Mouse (Mus musculus): ENCODE measurements around the gene Mipep.

The Mipep gene

DNA sequence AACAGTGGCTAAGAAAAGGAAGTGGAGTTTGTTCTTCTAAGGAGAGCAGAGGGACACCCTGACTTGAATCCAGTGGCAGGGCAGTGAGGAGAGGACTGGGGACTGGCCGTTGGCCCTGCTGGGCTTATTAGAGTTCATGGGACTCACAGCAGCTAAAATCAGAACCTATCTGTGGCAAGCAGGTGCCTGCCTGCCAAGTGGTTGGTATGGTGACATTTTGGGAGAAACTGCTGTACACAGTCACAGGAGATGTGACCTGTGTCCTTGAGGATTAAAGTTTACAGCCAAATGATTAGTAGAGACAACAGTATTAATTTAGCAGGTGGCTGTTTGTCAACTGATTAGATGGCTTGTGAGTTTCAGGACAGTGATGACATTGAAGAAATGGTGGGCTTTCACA lies 21.5 kb downstream of the Mipep start:
- DNase-seq = no peak

DNA sequence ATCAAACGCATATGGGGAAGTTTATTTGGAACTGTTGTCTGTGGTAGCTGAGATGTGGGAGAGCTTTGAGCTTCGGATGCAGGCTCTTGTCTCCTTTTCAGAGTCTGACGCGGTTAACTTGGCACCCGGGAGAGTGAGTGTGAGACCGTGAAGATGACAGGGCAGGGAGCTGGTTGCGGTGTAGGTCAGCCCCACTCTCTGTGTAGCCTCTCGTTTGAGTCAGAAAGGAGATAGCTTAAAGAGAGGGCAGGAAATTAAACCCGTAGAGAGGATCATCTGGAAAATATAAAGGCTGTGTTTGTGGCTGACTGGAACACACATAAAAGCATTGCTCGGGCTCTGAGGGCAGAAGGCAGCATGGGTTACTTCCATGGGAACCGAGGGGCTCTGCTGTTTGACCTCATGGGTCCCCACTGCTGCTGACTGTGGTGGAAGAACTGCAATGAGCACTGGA lies 22.5 kb downstream of the Mipep start:
- no peak for DNase-seq

- DNase-seq = no peak
Observed at GRCm38 (mm10) chr14:60809881-60810280, 25.5 kb downstream of the Mipep start.

- no peak for DNase-seq
Observed at GRCm38 (mm10) chr14:60811547-60811946, 27.2 kb downstream of the Mipep start.

DNA sequence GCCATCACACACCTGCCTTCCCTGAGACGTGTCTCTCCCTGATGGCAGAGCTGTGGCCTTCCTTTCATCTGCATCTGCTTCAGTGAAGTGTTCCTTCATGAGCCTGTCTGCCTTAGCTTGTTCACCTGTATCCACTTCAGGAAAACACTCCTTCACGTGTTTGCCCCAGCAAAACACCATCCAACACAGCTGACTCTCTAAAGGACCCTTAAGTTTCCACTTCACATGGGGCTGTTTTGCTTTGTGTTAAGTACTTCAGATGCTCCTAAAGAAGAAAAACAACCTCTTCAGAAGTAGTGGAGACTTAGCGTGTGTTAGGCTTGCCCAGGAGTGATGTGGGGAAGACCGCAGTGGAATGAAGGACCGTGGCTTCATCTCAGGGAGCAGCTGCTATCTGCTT lies 30.7 kb downstream of the Mipep start:
- no peak for DNase-seq

- no peak for DNase-seq
Observed at GRCm38 (mm10) chr14:60818045-60818444, 33.7 kb downstream of the Mipep start.

DNA sequence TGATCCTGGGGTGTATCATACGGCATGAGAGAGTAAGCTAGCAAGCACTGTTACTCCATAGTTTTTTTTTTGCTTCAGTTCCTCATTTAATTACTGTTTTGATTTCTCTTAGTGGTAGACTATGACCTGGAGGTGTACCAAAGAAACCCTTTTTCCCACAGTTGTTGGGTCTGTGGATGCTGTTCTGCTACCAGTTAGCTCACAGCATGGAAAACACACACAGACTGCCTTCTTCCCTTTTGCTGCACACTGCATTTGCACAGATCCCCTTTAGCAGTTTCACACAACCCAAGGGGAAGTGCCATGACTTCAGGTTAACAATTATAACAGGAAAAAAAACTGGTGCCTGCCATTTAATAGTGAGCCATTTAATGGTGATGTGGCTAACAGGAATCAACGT lies 45.7 kb downstream of the Mipep start:
- no peak for DNase-seq

DNA sequence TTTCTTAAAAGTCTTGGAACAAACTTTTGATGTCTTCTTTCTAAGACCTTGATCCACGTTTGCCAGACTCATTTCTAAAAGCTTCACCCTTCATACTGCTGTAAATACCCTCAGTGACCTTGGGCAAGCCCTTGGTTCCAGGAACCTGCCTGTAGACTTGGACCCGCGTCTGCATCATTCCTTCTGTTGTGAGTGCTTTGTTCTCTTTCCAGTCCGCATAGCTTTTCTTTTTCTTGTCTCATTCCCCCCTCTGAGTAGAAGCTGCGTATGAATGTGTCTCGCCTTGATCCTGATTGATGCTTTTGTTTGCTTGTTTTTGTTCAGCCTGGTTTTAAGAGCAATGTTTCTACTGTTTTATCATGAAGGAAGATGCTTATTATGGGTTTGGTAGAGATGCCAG lies 52.3 kb downstream of the Mipep start:
- DNase-seq = no peak

DNA sequence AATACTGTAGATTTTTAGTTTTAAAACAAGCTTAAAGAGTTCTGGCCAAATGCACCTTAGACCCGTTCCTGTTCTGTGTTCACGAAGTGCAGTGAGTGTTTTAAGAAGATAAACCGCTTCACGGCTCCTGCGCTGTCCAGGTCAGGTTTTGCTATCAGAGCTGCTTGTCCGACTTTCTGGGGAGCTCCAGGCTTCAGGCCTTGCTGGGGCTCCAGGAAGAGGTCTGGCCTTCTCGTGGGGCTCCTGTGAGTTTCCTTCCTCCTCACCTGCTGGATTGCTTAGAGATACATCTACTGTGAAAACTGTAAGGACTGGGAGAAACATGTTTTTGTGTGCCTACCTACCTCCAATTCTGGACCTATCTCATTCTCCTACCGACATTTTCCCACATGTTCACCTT lies 55.3 kb downstream of the Mipep start:
- no peak for DNase-seq

DNA sequence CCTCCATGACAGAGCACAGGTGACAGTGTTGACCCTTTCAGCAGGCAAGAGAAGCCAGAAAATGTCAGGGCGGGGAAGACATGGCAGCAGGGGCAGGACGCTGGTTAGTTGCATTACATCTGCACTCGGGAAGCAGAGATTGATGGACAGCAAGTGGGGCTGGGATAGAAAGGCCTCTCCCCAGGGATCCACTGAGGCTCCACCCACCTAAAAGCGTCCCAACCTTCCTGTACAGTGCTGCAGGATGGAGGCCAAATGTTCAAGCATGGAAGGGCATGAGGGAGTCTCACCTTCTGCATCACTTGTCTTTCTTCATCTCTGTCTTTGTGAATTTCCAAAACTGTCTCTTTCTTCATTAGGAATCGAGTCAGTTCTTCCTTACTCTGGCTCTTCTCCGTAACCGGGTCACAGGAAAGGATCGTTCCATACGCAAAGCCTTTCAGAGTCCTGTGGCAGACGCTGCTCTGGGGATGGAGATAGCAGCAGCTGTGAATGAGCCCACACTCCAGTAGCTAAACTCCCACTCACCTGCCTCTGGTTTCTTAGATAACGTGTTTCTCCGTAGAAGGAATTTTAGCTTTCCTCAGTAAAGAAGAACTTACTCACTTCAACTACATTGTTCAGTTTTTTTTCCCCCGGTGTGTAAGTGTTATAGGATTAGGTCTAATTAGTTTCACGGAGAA lies 57.7 kb downstream of the Mipep start:
- DNase-seq = no peak

GRCm38 (mm10) chr14:60843596-60843995 lies 59.2 kb downstream of the Mipep start:
- no peak for DNase-seq

GRCm38 (mm10) chr14:60845261-60846045 lies 61.1 kb downstream of the Mipep start:
- DNase-seq = no peak

- no peak for DNase-seq
Observed at GRCm38 (mm10) chr14:60846174-60846573, 61.8 kb downstream of the Mipep start.

DNA sequence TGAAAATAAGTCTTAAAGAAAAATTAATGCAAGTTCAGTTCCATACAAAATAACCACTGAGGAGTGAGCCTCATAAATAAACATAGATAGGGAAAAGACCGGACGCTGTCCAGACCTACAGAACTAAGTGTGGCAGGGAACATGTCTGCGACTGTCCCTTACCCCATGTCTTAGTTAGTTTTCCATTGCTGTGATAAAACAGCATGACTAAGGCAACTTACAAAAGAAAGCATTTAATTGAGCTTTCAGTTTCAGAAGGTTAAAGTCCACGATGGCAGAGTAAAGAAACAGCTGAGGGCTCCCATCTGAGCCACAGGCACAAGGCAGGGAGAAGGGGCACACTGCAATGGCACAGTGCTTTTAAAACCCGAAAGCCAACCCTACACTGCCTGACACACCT lies 63.8 kb downstream of the Mipep start:
- no peak for DNase-seq

DNA sequence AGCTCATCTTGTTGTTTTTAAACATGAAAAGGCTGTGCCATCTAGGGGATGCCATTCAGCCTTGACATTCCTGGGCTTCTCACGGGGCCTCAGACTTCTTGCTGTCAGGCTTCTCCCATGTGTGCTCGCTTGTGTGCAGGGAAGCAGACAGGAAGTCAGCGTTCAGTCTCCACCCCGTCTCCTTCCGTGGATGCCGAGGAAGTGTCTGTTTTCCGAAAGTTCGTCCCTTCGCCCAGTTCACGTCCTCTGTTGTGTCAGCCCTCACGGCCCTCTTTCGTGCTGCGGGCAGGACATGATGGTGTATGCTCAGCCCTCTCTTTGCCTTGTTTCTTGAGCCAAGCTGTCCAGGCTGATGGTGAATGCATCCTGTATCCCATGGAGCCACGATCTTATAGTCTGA lies 65.7 kb downstream of the Mipep start:
- DNase-seq = no peak

GRCm38 (mm10) chr14:60851632-60852031 lies 67.3 kb downstream of the Mipep start:
- no peak for DNase-seq

GRCm38 (mm10) chr14:60856199-60856912 lies 72.0 kb downstream of the Mipep start:
- no peak for DNase-seq

- no peak for DNase-seq
Observed at GRCm38 (mm10) chr14:60856913-60857300, 72.5 kb downstream of the Mipep start.

DNA sequence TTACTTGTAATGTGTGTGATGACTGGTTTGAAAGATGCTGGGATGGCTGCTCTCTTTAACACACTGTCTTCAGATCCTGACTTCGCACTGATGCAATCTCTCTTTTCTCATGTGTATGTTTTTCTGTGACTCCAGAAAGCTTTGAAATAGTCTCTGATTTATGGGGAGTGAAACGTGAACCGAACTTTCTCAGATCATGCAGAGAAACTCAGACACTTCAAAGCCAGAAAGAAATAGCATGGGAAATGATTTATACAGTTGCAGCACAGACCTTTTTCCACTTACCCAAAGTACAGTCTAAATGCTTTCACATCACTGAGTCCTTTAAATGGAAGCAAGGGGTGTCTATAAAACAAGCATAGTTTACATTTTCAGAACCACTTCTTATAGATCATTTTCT lies 79.0 kb downstream of the Mipep start:
- no peak for DNase-seq

GRCm38 (mm10) chr14:60866399-60866798 lies 82.0 kb downstream of the Mipep start:
- DNase-seq = no peak

- no peak for DNase-seq
Observed at GRCm38 (mm10) chr14:60868325-60868724, 84.0 kb downstream of the Mipep start.

GRCm38 (mm10) chr14:60871831-60872230 lies 87.5 kb downstream of the Mipep start:
- DNase-seq = no peak

- no peak for DNase-seq
Observed at GRCm38 (mm10) chr14:60882106-60882505, 97.7 kb downstream of the Mipep start.

DNA sequence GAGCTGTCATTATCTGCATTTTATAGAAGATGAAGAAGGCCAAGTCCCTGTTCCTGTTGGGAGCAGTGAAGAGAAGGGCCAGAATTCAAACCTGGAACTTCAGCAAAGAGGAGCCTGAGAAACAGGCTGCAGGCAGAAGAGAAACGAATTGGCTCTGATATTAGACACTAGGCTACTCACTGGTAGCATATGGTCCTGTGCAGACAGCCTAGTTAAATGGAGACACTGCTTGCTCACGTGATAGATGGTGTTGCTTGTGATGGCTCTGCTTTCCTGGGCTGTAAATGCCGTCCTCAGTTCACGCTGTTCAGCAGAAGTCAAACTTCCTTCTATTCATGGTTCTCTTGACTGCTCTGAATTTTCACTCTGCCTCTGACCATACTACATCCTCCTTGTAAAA lies 98.3 kb downstream of the Mipep start:
- no peak for DNase-seq
